Mouse (Mus musculus) forebrain, embryonic 13.5 days (tissue): ENCODE results near the gene Zbtb48. TPM values are rescaled to one million over a fixed set of nuclear protein-coding genes. Genes with fewer than 3 reads are reported as not detected.
"Not testable (repeated sequence)": the region's sequence is repeated elsewhere in the genome, so short reads cannot be mapped to it uniquely, and the experiment has no call there.

Experiments
- ATAC-seq: fragments of 200-750 bp; cut with Nextera tagmentation; 2 replicates; pipeline ENCODE4 v1.8.0; 2017
- H3K27ac ChIP-seq: fragments of 300-500 bp; sonication (generic); 2 replicates; pipeline ENCODE4 v1.5.1; 2015; ENCODE audit warnings: inconsistent platforms, mild to moderate bottlenecking, moderate library complexity
- H3K27me3 ChIP-seq: fragments of 300-500 bp; sonication (generic); 2 replicates; pipeline ENCODE4 v1.6.1; 2015; ENCODE audit warnings: mild to moderate bottlenecking, inconsistent platforms
- H3K36me3 ChIP-seq: fragments of 300-500 bp; sonication (generic); 2 replicates; pipeline ENCODE4 v1.6.1; 2015; ENCODE audit warnings: mild to moderate bottlenecking, inconsistent platforms; ENCODE audit not compliant: poor library complexity, severe bottlenecking
- H3K4me1 ChIP-seq: fragments of 300-500 bp; sonication (generic); 2 replicates; pipeline ENCODE4 v1.6.1; 2015; ENCODE audit warnings: inconsistent platforms
- H3K4me2 ChIP-seq: fragments of 300-500 bp; sonication (generic); 2 replicates; pipeline ENCODE4 v1.6.1; 2015; ENCODE audit warnings: inconsistent platforms, mild to moderate bottlenecking, moderate library complexity
- H3K4me3 ChIP-seq: fragments of 300-500 bp; sonication (generic); 2 replicates; pipeline ENCODE4 v1.5.1; 2015; ENCODE audit warnings: mild to moderate bottlenecking, inconsistent platforms
- H3K9ac ChIP-seq: fragments of 300-500 bp; sonication (generic); 2 replicates; pipeline ENCODE4 v1.6.1; 2015; ENCODE audit warnings: mild to moderate bottlenecking, inconsistent platforms
- H3K9me3 ChIP-seq: fragments of 300-500 bp; sonication (generic); replicated peaks from 2 replicates; pipeline ENCODE4 v1.6.1; 2016; ENCODE audit warnings: inconsistent platforms
- WGBS: fragments of 180-500 bp; shearing (Covaris S2); methylation state at CpG from one replicate; pipeline ENCODE4 v1.1.7; 2015; 5-methylcytosine and 5-hydroxymethylcytosine counted together
- polyA plus RNA-seq: library from polyadenylated mRNA; unstranded; fragments of >200 nt; fragmentation: Nextera tagmentation; extraction: Ambion mirVana; gene quantifications from 2 replicates; pipeline ENCODE4 v1.2.1, GENCODE M21; 2015

Gene Zbtb48
- polyA plus RNA-seq, 1 experiment from 2014 or later: 18.5 TPM

- Histone ChIP-seq H3K4me1 (peaks cover 11% of the 10 kb centered on the region), H3K9ac (no peak overlapping the region), H3K36me3 (peaks cover 73% of the 10 kb centered on the region), H3K4me3 (no peak overlapping the region), H3K9me3 (no peaks in the 10 kb centered on the region), H3K4me2 (no peak overlapping the region), H3K27ac (no peak overlapping the region), H3K27me3 (no peaks in the 10 kb centered on the region)
- no peak for ATAC-seq
- 84% methylated on average over 3 of the region's 3 CpGs for WGBS
Observed at GRCm38 (mm10) chr4:152043171-152043570, 15.7 kb upstream of the Zbtb48 start.

DNA sequence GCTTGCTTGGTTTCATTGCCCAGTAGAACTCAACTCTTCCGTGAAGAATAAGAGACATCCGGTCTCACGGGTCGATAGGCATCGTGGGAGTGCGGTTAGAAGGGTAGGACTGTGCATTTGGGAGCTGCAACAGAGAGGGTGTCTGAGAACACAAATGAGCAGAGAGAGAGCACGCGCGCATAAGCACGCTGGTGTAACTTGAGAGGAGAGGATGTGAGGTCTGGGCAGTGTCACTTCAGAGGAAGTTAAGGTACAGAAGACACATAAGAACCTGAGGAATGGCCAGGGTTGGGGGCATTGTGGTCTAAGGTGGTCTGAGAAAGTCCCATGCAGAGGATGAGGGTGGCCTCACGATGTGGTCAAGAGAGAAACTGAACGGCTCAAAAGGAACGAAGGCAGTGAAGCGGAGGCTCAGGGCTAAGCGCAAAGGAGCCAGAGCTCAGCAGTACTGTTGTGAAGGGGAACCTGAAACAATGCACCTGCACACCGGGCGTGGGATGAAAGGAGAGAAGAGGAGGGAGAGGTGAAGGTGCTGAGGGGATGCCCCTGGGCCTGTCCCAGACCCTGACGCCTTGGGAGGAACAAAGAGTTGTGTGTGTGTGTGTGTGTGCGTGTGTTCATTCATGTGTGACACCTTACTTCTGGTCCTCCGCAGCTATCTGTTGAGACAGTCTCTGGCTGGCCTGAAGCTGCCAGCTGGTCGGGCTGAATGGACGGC lies 14.6 kb upstream of the Zbtb48 start:
- no peaks in the 10 kb centered on the region for H3K27me3 ChIP-seq
- H3K27ac ChIP-seq: no peak overlapping the region
- no peak for ATAC-seq
- no peak overlapping the region for H3K4me3 ChIP-seq
- no peak overlapping the region for H3K4me2 ChIP-seq
- peaks cover 11% of the 10 kb centered on the region for H3K4me1 ChIP-seq
- no peak overlapping the region for H3K9ac ChIP-seq
- WGBS: 96% methylated on average over 22 of the region's 22 CpGs
- no peaks in the 10 kb centered on the region for H3K9me3 ChIP-seq
- H3K36me3 ChIP-seq: peaks cover 62% of the 10 kb centered on the region

DNA sequence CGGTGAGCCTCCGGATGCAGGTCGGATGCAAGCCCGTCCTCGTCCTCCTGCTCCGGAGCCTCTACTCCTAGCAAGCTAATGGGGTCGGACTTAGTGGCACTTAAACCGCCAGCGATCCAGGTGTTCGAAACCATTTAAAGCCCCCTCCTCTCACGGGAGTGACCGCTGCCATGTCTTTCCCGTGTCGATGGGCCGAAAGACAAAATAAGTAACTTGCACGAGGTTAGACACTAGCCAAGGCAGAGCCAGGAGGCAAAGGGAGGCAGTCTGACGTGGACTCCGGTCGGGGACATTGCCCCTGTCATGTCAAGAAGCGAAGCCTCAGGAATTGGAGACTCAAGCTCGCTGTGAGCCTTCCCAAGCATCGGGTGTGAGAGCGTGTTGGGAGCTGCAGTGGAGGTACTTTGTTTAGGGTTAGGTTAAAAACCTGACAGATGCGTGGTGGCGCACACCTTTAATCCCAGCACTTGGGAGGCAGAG lies 12.4 kb upstream of the Zbtb48 start:
- H3K4me3 ChIP-seq: peak overlapping the region; percentile 100
- WGBS: 5% methylated on average over 25 of the region's 25 CpGs
- H3K9me3 ChIP-seq: no peaks in the 10 kb centered on the region
- H3K4me1 ChIP-seq: peaks cover 11% of the 10 kb centered on the region
- H3K4me2 ChIP-seq: peak overlapping the region; percentile 93
- peak overlapping the region; percentile 85 for H3K9ac ChIP-seq
- ATAC-seq: 0 out of 2 replicates have a peak, but pooled peaks have one; percentile 5
- peaks cover 40% of the 10 kb centered on the region for H3K36me3 ChIP-seq
- no peaks in the 10 kb centered on the region for H3K27me3 ChIP-seq
- no peak overlapping the region for H3K27ac ChIP-seq

- Histone ChIP-seq H3K27ac (no peak within 1 kb of the TSS), H3K27me3 (no peaks in the 10 kb centered on the region), H3K9ac (peak within 1 kb of the TSS; percentile 85), H3K9me3 (no peaks in the 10 kb centered on the region), H3K4me2 (peak within 1 kb of the TSS; percentile 93), H3K4me3 (peak within 1 kb of the TSS; percentile 100), H3K36me3 (peaks cover 33% of the 10 kb centered on the region), H3K4me1 (peaks cover 11% of the 10 kb centered on the region)
- peak; percentile 94 for ATAC-seq
- WGBS: under 1% methylated on average over 74 of the region's 86 CpGs
Observed at GRCm38 (mm10) chr4:152038985-152039830, 11.7 kb upstream of the Zbtb48 start, which contains the start of gene Nol9. Gene Nol9 (plus strand): TSS chr4:152039321.

DNA sequence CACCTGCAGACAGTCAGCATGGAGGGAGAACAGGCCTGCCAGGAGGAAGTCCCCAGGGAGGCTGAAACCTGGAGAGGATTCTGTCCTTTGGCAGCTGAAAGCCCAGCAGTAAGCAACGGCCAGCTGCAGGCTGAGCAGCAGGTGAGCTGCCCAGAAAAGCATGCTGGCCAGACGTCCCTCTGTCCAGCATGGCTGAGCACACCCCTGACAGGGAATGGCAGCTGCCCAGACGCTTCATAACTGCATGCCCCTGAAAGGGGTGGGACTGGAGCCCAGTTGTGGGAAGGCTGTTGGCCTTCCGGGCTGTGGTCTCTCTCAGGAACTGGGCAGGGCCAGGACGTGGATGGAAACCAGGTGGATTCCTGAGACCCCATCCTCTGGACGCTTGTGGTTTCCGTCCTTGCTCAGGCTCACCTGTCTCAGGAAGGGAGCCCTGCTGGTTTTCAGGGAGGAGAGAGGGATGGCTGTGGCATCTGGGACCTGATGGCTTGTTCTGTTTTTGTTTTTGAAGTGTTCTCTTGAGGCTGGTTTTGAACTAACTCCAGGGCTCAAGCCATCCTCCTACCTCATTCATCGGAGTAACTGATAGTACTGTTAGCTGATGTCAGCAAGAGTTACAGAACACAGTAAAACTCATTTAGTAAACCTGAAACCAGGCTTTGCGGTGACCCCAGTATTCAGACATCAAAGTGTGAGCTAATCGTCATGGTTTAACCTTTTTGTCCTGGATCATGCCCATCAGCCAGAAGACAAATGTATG lies 10.9 kb upstream of the Zbtb48 start, which contains the start of gene Tas1r1:
Gene Tas1r1, minus strand, starts transcription at position 344 of the 760 bp plus-strand sequence.
- 49% methylated on average over 10 of the region's 10 CpGs for WGBS
- H3K27me3 ChIP-seq: no peaks in the 10 kb centered on the region
- peaks cover 11% of the 10 kb centered on the region for H3K4me1 ChIP-seq
- peak within 1 kb of the TSS; percentile 85 for H3K9ac ChIP-seq
- H3K9me3 ChIP-seq: no peaks in the 10 kb centered on the region
- peak within 1 kb of the TSS; percentile 93 for H3K4me2 ChIP-seq
- peaks cover 25% of the 10 kb centered on the region for H3K36me3 ChIP-seq
- ATAC-seq: peak; percentile 17; the same call in 1 of the 2 replicates
- H3K27ac ChIP-seq: no peak within 1 kb of the TSS
- peak within 1 kb of the TSS; percentile 100 for H3K4me3 ChIP-seq

DNA sequence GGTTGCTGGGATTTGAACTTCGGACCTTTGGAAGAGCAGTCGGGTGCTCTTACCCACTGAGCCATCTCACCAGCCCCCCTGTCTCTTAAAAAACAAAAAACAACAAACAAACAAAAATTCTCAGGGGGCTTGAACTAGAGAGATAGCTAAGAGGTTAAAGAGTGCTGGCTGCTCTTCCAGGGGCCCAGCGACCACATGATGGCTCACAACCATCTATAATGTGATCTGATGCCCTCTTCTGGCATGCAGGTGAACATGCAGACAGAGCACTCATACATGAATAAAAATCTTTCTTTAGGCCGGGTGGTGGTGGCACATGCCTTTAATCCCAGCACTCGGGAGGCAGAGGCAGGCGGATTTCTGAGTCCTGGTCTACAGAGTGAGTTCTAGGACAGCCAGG lies 9.0 kb upstream of the Zbtb48 start:
- H3K27ac ChIP-seq, H3K36me3 ChIP-seq, H3K9me3 ChIP-seq, H3K4me2 ChIP-seq, H3K4me3 ChIP-seq, ATAC-seq, H3K9ac ChIP-seq, H3K27me3 ChIP-seq: not testable (repeated sequence)
- WGBS: 87% methylated on average over 6 of the region's 6 CpGs
- H3K4me1 ChIP-seq: peaks cover 11% of the 10 kb centered on the region

DNA sequence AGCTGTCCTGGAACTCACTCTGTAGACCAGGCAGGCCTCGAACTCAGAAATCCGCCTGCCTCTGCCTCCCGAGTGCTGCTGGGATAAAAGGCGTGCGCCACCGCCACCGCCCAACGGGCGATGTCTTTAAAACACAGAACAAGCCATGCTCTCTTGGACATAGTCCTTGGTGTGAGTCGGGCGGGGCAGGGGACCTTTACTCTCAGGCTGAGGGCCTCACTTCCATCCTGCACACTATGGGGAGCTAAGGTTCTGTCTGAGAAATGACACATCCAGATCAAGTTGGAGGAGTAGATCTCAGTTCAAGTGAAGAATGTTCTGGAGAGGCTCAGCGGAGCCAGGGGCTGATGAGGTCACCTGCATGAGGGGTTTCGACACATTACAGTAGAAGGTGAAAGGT lies 5.5 kb upstream of the Zbtb48 start:
- H3K4me3 ChIP-seq: no peak overlapping the region
- H3K4me2 ChIP-seq: no peak overlapping the region
- no peak overlapping the region for H3K9ac ChIP-seq
- 0 out of 2 replicates have a peak, but pooled peaks cover 5% of the 10 kb centered on the region for H3K27me3 ChIP-seq
- H3K4me1 ChIP-seq: peaks cover 16% of the 10 kb centered on the region
- H3K36me3 ChIP-seq: no peaks in the 10 kb centered on the region
- no peak overlapping the region for H3K27ac ChIP-seq
- no peaks in the 10 kb centered on the region for H3K9me3 ChIP-seq
- 88% methylated on average over 13 of the region's 13 CpGs for WGBS
- no peak for ATAC-seq

GRCm38 (mm10) chr4:152029997-152030396 lies 2.5 kb upstream of the Zbtb48 start:
- no peak overlapping the region for H3K4me3 ChIP-seq
- no peak overlapping the region for H3K27ac ChIP-seq
- H3K9me3 ChIP-seq: no peaks in the 10 kb centered on the region
- WGBS: 59% methylated on average over 4 of the region's 4 CpGs
- peaks cover 38% of the 10 kb centered on the region for H3K4me1 ChIP-seq
- no peak for ATAC-seq
- no peak overlapping the region for H3K4me2 ChIP-seq
- H3K9ac ChIP-seq: no peak overlapping the region
- H3K36me3 ChIP-seq: no peaks in the 10 kb centered on the region
- 0 out of 2 replicates have a peak, but pooled peaks cover 5% of the 10 kb centered on the region for H3K27me3 ChIP-seq

DNA sequence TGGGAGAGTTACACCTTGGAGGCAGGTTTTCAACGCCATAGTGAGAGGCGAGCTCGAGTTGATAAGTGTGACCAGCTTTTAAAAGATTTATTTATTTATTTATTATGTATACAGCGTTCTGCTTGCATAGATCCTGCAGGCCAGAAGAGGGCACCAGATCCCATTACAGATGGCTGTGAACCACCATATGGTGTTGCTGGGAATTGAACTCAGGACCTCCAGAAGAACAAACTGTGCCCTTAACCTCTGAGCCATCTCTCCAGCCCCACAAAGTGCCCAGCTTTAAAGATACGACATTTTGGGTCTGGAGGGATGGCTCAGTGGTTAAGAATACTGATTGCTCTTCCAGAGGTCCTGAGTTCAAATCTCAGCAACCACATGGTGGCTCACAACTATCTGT lies 1.6 kb upstream of the Zbtb48 start:
- Histone ChIP-seq H3K4me1 (peaks cover 47% of the 10 kb centered on the region), H3K9me3 (no peaks in the 10 kb centered on the region), H3K27ac (no peak overlapping the region), H3K9ac (no peak overlapping the region), H3K27me3 (0 out of 2 replicates have a peak, but pooled peaks cover 5% of the 10 kb centered on the region), H3K36me3 (peaks cover 6% of the 10 kb centered on the region; the same call in 1 of the 2 replicates), H3K4me2 (peak overlapping the region; percentile 97; the same call in 1 of the 2 replicates), H3K4me3 (no peak overlapping the region)
- 47% methylated on average over 5 of the region's 5 CpGs for WGBS
- no peak for ATAC-seq

DNA sequence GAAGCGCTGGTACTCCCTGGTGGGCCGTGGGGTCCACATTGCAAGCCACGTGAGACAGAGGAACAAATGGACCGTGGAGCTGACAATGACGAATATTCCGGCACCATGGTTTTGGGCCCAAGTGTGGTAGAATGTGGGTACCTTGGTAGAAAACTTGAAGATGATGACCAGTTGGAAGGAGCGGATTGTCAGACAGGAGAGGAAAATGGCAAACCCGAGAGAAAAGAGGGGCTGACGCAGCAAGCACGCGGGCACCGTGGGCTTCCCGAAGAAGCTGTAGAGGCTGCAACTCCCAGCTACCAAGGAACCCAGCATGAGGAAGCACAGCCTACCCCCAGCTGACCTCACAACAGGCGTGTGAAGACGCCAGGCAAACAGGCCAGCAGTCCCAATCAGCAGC lies 985 bp upstream of the Zbtb48 start:
- Histone ChIP-seq H3K9ac (peak overlapping the region; percentile 72), H3K4me3 (peak overlapping the region; percentile 67), H3K9me3 (no peaks in the 10 kb centered on the region), H3K4me2 (peak overlapping the region; percentile 97), H3K27ac (no peak overlapping the region), H3K36me3 (peaks cover 13% of the 10 kb centered on the region), H3K4me1 (peaks cover 50% of the 10 kb centered on the region), H3K27me3 (0 out of 2 replicates have a peak, but pooled peaks cover 5% of the 10 kb centered on the region)
- ATAC-seq: no peak
- WGBS: 69% methylated on average over 15 of the region's 15 CpGs

- WGBS: 2% methylated on average over 36 of the region's 41 CpGs
- Histone ChIP-seq H3K9ac (peak overlapping the region; percentile 72), H3K4me1 (peaks cover 51% of the 10 kb centered on the region), H3K4me2 (peak overlapping the region; percentile 97), H3K36me3 (peaks cover 27% of the 10 kb centered on the region), H3K27ac (no peak overlapping the region), H3K9me3 (no peaks in the 10 kb centered on the region), H3K4me3 (peak overlapping the region; percentile 67), H3K27me3 (0 out of 2 replicates have a peak, but pooled peaks cover under 1% of the 10 kb centered on the region)
- peak; percentile 29 for ATAC-seq
Observed at GRCm38 (mm10) chr4:152026751-152027508, 541 bp downstream of the Zbtb48 start.
